Mouse (Mus musculus) regulatory T cell (primary cell): ENCODE measurements around the gene Dock3.

Experiments used
- in situ Hi-C: fragments of 300-600 bp; cut with MboI, MseI; formaldehyde crosslinking; loops from one replicate; pipeline ENCODE4 v1.15.1; 2025; ENCODE audit warnings: high pct_unique_total_duplicates

Gene Dock3

GRCm38 (mm10) chr9:106890496-106891240 is 341.0 kb downstream of the Dock3 start:
- in situ Hi-C loops, result loop anchor here (10.0 kb wide), 1 partner anchor 464 kb away; no protein-coding TSS in a partner anchor

GRCm38 (mm10) chr9:106889321-106889720 is 342.4 kb downstream of the Dock3 start:
- in situ Hi-C loops, result loop anchor here (10.0 kb wide), 2 partner anchors 385 to 695 kb away; partner anchors contain the start of gene Ppm1m

DNA sequence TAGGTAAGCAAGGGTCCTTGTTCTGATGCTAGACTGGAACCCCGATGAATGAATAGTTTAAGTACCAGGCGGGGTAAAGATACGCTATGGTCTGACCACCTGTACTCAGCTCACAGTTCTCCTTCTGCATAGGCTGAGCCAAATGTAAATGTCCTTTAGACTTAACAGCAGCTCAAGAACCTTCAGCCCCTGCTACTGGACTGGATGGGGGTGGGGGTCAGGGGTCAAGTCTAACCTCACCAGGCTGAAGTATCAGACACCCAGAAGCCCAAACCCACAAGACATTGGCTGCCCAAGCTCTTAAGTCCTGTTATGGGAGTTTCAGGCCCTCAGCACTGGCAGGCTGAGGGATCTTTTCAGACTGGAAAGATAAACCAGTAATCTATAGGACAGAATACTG is 343.4 kb downstream of the Dock3 start:
- in situ Hi-C loops, result loop anchor here (10.0 kb wide), 2 partner anchors 386 to 694 kb away; partner anchors contain the start of gene Ppm1m

DNA sequence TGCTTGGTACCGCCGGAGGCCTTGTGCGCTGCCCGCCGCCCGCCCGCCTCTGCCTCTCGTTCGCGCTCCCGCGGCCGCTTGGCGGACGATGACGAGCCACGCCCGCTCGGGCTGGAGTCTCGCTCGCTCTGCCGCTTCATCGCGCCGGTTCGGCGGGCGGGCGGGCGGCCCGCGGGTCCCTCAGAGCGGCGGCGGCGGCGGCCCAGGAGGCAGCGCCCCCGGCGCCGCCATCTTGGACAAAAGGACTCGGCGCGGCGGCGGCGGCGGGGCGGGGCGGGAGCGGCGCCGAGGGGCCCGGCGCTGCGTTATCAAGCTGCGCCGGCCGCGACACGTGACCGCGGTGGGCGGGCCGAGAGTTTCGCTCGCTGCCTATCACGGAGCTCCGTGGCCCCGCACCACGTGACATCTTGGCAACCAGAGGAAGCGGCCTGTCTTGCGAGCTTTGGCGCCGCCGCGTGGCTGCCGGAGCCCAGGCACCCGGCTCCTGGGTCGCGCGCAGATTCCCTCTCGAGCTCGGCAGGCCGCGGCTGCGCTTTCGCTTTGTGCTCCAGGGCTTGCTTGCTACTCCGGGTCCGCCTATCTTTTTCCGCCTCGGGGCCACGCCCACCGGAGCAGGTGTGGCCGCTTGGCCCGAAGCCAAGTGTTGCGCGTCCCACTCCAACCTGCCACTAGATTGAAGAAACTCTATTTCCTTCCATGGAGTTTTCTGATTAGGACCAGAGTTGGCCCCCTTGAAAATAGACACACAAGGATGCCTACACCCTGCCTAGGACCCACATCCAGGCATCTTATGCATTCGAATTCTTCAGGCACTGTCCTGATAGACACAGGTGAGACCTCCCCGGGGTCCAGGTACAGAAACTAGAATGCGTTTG is 344.6 kb downstream of the Dock3 start, which contains the start of gene Rbm15b:
Gene Rbm15b (minus strand): TSS at position 601 of the 875 bp plus-strand sequence.
- in situ Hi-C loops, result loop anchor here (10.0 kb wide), 2 partner anchors 388 to 692 kb away; partner anchors contain the start of gene Ppm1m

- in situ Hi-C loops, result loop anchor here (10.0 kb wide), 2 partner anchors 389 to 691 kb away; partner anchors contain the start of gene Ppm1m
Observed at GRCm38 (mm10) chr9:106885901-106886731, 345.6 kb downstream of the Dock3 start.

- in situ Hi-C loops, result loop anchor here (10.0 kb wide), 2 partner anchors 390 to 690 kb away; partner anchors contain the start of gene Ppm1m
Observed at GRCm38 (mm10) chr9:106884996-106885900, 346.5 kb downstream of the Dock3 start.

DNA sequence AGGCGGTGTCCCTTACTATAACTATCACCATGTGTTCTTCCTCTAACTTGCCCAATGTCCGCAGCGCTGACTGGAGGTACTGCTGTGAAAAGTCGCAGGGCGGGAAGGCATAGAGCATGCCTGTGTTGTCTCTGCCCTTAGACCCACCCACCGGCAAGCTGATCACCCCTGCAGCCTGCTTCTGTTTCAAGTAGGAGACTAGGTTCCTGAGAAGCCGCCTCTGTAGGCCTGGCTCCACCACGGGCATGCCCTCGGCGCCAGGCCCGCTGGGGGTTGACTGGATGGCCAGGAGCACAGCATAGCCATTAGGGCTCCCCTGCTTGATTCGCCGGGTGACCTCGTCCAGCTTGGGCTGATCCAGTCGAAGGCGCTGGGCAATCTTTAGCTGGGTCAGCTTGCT is 347.4 kb downstream of the Dock3 start:
- in situ Hi-C loops, result loop anchor here (10.0 kb wide), 2 partner anchors 390 to 690 kb away; partner anchors contain the start of gene Ppm1m

- in situ Hi-C loops, result loop anchor here (10.0 kb wide), 2 partner anchors 392 to 688 kb away; partner anchors contain the start of gene Ppm1m
Observed at GRCm38 (mm10) chr9:106883085-106883484, 348.6 kb downstream of the Dock3 start.

DNA sequence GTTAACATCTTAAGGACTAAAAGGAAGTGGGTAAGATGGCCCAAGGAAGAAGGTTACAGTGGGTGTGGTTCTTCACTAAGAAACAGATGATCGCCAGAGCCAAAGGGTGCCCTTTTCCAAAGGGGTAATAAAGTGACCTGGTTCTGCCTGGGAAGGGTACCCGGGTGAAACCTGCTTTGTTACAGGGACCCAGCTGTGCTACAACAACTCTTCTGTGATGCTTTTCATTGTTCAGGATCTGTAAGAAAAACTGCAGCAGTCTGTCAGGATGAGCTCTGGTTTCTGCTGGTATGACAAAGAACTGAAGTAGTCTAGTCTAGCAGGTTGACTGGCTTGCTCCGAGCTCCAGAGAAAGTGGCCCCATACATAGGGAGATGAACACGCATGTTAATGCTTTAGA is 349.5 kb downstream of the Dock3 start:
- in situ Hi-C loops, result loop anchor here (10.0 kb wide), 2 partner anchors 393 to 687 kb away; partner anchors contain the start of gene Ppm1m

GRCm38 (mm10) chr9:106881071-106881755 is 350.5 kb downstream of the Dock3 start:
- in situ Hi-C loops, result loop anchor here (10.0 kb wide), 2 partner anchors 394 to 686 kb away; partner anchors contain the start of gene Ppm1m

- in situ Hi-C loops, result loop anchor here (5.0 to 10.0 kb wide), 2 partner anchors 47 to 865 kb away; no protein-coding TSS in a partner anchor
Observed at GRCm38 (mm10) chr9:106879471-106879870, 352.2 kb downstream of the Dock3 start.

DNA sequence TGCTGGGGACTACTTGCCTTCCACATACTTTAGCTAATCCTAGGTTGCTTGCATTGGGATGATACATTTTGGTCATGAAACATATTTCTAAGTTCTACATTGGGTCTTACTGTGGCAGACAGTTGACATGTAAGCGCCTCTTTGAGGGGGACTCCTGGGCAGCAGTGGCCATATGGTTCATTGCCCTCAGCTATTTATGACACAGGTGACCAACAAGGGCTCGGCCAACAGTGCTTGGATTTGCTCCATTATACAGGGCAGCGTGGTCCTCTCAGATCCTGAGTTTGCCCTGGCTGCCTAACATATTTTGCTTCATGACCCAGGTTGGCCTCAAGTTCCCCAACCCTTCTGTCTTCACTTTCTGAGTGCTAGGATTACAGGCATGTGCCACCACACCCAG is 355.0 kb downstream of the Dock3 start:
- in situ Hi-C loops, result loop anchor here (5.0 to 10.0 kb wide), 2 partner anchors 44 to 868 kb away; no protein-coding TSS in a partner anchor

DNA sequence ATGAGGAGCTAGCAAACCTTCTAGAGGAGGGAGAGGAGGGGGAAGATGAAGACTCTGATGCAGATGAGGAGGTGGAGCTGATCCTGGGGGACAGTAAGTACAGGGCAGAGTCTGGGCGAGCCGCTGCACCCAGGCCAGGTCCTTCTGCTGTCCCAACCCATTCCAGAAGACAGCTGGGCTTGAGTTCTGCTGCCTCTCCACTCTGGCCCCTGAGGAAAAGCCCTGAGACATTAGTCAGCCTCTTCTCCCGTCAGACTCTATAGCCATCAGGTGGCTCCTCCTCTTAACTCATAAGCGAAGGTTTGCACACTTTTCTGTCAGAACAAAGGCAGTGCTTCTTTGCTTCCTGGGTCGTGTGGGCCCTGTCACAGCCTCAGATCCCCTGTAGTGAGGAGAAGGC is 357.5 kb downstream of the Dock3 start:
- in situ Hi-C loops, result loop anchor here (10.0 to 25.0 kb wide), 2 partner anchors 871 to 1663 kb away; no protein-coding TSS in a partner anchor

GRCm38 (mm10) chr9:106858036-106858435 is 373.7 kb downstream of the Dock3 start:
- in situ Hi-C loops, result loop anchor here (25.0 kb wide), 1 partner anchor 1679 kb away; no protein-coding TSS in a partner anchor

DNA sequence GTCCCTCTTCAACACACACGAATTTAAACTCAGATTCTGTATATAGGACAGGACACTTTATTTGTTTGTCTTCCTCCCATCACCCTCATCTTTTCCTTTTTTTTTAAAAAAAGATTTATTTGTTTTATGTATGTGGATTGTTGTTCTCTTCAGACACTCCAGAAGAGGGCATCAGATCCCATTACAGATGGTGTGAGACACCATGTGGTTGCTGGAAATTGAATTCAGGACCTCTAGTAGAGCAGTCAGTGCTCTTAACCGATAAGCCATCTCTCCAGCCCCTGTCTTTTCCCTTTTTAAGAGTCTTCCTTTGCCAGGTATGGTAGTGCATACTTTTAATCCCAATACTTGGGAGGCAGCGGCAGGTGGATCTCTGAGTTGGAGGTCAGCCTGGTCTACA is 375.0 kb downstream of the Dock3 start:
- in situ Hi-C loops, result loop anchor here (25.0 kb wide), 1 partner anchor 1681 kb away; no protein-coding TSS in a partner anchor
